Mouse (Mus musculus): ENCODE results near the gene Serpine2. TPM values are rescaled to one million over a fixed set of nuclear protein-coding genes. Genes with fewer than 3 reads are reported as not detected.

Serpine2 gene
- total RNA-seq, 2 experiments from 2014 or later: 56.6 to 59.9 TPM

- no peak for DNase-seq (ENCODE audit: low spot score in 2 of 2)
These were observed 41.6 kb downstream of the Serpine2 start for GRCm38 (mm10) chr1:79819296-79819879.

- no peak for DNase-seq (ENCODE audit: low spot score in 2 of 2)
These were observed 45.5 kb downstream of the Serpine2 start for GRCm38 (mm10) chr1:79815446-79815845.

- no peak for DNase-seq (ENCODE audit: low spot score in 2 of 2)
These were observed 51.5 kb downstream of the Serpine2 start for GRCm38 (mm10) chr1:79809447-79809846.

GRCm38 (mm10) chr1:79806865-79807264, 54.1 kb downstream of the Serpine2 start:
- no peak for DNase-seq (ENCODE audit: low spot score in 2 of 2)

- no peak for DNase-seq (ENCODE audit: low spot score in 2 of 2)
These were observed 57.4 kb downstream of the Serpine2 start for GRCm38 (mm10) chr1:79803614-79804013.

- no peak for DNase-seq (ENCODE audit: low spot score in 2 of 2)
These were observed 58.0 kb downstream of the Serpine2 start for GRCm38 (mm10) chr1:79802858-79803427.

GRCm38 (mm10) chr1:79797084-79797483, 63.9 kb downstream of the Serpine2 start:
- no peak for DNase-seq (ENCODE audit: low spot score in 2 of 2)

GRCm38 (mm10) chr1:79786267-79786927, 74.6 kb downstream of the Serpine2 start:
- DNase-seq (ENCODE audit: low spot score in 2 of 2): peak in 1 of 2 experiments; percentile 25

GRCm38 (mm10) chr1:79782433-79782832, 78.5 kb downstream of the Serpine2 start:
- DNase-seq (ENCODE audit: low spot score in 2 of 2): no peak

- no peak for DNase-seq (ENCODE audit: low spot score in 2 of 2)
These were observed 83.0 kb downstream of the Serpine2 start for GRCm38 (mm10) chr1:79778011-79778410.

GRCm38 (mm10) chr1:79775927-79776458, 85.0 kb downstream of the Serpine2 start, which contains the start of the genes Mrpl44 and Wdfy1:
TSS of gene Mrpl44 (plus strand) at chr1:79776018.
TSS of gene Wdfy1 (minus strand) at chr1:79776143.
- DNase-seq (ENCODE audit: low spot score in 2 of 2): peak; percentile 88 to 96

- no peak for DNase-seq (ENCODE audit: low spot score in 2 of 2)
These were observed 86.7 kb downstream of the Serpine2 start for GRCm38 (mm10) chr1:79774164-79774780.

GRCm38 (mm10) chr1:79768231-79768630, 92.7 kb downstream of the Serpine2 start:
- DNase-seq (ENCODE audit: low spot score in 2 of 2): no peak

GRCm38 (mm10) chr1:79764483-79764882, 96.5 kb downstream of the Serpine2 start:
- no peak for DNase-seq (ENCODE audit: low spot score in 2 of 2)

- DNase-seq (ENCODE audit: low spot score in 2 of 2): no peak
These were observed 96.9 kb downstream of the Serpine2 start for GRCm38 (mm10) chr1:79764031-79764430.

- DNase-seq (ENCODE audit: low spot score in 2 of 2): no peak
These were observed 98.4 kb downstream of the Serpine2 start for GRCm38 (mm10) chr1:79762282-79763250.

GRCm38 (mm10) chr1:79761917-79762271, 99.1 kb downstream of the Serpine2 start:
- DNase-seq (ENCODE audit: low spot score in 2 of 2): no peak

- peak; percentile 64 to 80 for DNase-seq (ENCODE audit: low spot score in 2 of 2)
These were observed 99.7 kb downstream of the Serpine2 start for GRCm38 (mm10) chr1:79761106-79761916.

- DNase-seq (ENCODE audit: low spot score in 2 of 2): no peak
These were observed 100.3 kb downstream of the Serpine2 start for GRCm38 (mm10) chr1:79760656-79761055.

All from gastrocnemius, postnatal 4 days (tissue).